Mouse (Mus musculus) forebrain, embryonic 10.5 days (tissue): ENCODE data around the gene Abcc2. TPM values are rescaled to one million over a fixed set of nuclear protein-coding genes. Genes with fewer than 3 reads are reported as not detected.

Experiments used
- DNase-seq: peaks from one replicate; pipeline ENCODE4 v3.0.0-alpha.2; 2017; ENCODE audit warnings: low spot score; ENCODE audit errors: extremely low spot score
- H3K27ac ChIP-seq: fragments of 300-500 bp; sonication (generic); 2 replicates; pipeline ENCODE4 v1.5.1; 2016; ENCODE audit warnings: mild to moderate bottlenecking
- H3K27me3 ChIP-seq: fragments of 300-500 bp; sonication (generic); 2 replicates; pipeline ENCODE4 v1.6.1; 2016; ENCODE audit warnings: mild to moderate bottlenecking; ENCODE audit not compliant: poor library complexity, severe bottlenecking
- H3K36me3 ChIP-seq: fragments of 300-500 bp; sonication (generic); replicated peaks from 2 replicates; pipeline ENCODE4 v1.6.1; 2016; ENCODE audit warnings: mild to moderate bottlenecking, moderate library complexity
- H3K4me1 ChIP-seq: fragments of 300-500 bp; sonication (generic); 2 replicates; pipeline ENCODE4 v1.6.1; 2016
- H3K4me3 ChIP-seq: fragments of 300-500 bp; sonication (generic); 2 replicates; pipeline ENCODE4 v1.5.1; 2016; ENCODE audit warnings: mild to moderate bottlenecking, moderate library complexity
- H3K9me3 ChIP-seq: fragments of 300-500 bp; sonication (generic); 2 replicates; pipeline ENCODE4 v1.6.1; 2016; ENCODE audit warnings: mild to moderate bottlenecking, moderate library complexity
- WGBS: fragments of 180-500 bp; shearing (Covaris S2); methylation state at CpG from one replicate; pipeline ENCODE4 v1.1.7; 2016; 5-methylcytosine and 5-hydroxymethylcytosine counted together
- polyA plus RNA-seq: library from polyadenylated mRNA; unstranded; fragments of >200 nt; fragmentation: Nextera tagmentation; extraction: Ambion mirVana; gene quantifications from 2 replicates; pipeline ENCODE4 v1.2.1, GENCODE M21; 2016

Abcc2 gene
- polyA plus RNA-seq, 1 experiment from 2014 or later: not detected

DNA sequence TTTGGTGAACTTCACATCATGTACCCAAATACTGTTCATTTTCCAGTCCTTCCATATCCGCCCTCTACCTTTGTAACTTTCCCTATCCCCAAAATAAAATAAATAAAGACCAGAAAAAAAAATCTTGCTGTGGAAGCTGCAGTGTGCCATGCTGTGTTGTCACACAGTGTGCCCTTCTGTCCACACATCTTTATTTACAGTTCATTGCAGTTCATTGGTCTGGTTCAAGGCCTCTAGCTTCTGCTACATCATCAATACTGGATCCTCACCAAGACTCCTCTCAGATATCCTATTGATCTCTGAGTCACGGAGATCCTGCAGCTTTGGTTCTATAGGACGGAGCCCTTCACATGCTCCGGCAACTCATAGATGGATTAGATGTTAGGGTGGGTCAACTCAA is 10.5 kb downstream of the Abcc2 start:
- WGBS: 92% methylated on average over 4 of the region's 4 CpGs
- no peaks in the 10 kb centered on the region for H3K4me1 ChIP-seq
- no peaks in the 10 kb centered on the region for H3K9me3 ChIP-seq
- no peak for DNase-seq
- no peak overlapping the region for H3K4me3 ChIP-seq
- no peaks in the 10 kb centered on the region for H3K27me3 ChIP-seq
- H3K36me3 ChIP-seq: no peaks in the 10 kb centered on the region
- no peak overlapping the region for H3K27ac ChIP-seq

GRCm38 (mm10) chr19:43793951-43794350 is 12.0 kb downstream of the Abcc2 start:
- Histone ChIP-seq H3K36me3 (no peaks in the 10 kb centered on the region), H3K4me3 (no peak overlapping the region), H3K9me3 (no peaks in the 10 kb centered on the region), H3K4me1 (no peaks in the 10 kb centered on the region), H3K27me3 (no peaks in the 10 kb centered on the region), H3K27ac (no peak overlapping the region)
- no peak for DNase-seq
- WGBS: 89% methylated on average over 1 of the region's 1 CpGs

DNA sequence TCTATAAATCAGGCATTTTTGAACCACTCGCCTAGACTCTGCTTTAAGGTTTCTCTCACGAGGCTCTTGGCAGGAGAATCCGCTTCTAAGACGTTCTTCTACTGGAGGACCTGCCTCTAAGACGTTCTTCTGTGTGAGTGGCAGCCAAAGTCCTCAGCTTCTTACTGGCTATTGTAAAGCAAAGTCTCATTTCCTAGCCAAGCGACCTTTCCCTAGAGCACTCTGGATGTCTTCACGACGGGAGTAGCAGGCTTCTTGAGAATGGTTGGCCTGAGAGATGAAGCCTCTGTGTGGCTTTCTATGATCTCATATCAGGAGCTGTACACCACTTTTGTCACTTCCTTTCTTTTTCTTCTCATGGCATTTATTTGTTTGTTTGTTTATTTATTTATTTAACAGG is 13.5 kb downstream of the Abcc2 start:
- no peak for DNase-seq
- H3K4me3 ChIP-seq: no peak overlapping the region
- no peak overlapping the region for H3K27ac ChIP-seq
- H3K36me3 ChIP-seq: no peaks in the 10 kb centered on the region
- WGBS: 86% methylated on average over 8 of the region's 8 CpGs
- H3K4me1 ChIP-seq: no peaks in the 10 kb centered on the region
- H3K9me3 ChIP-seq: no peaks in the 10 kb centered on the region
- H3K27me3 ChIP-seq: no peaks in the 10 kb centered on the region

GRCm38 (mm10) chr19:43797216-43797615 is 15.2 kb downstream of the Abcc2 start:
- WGBS: 86% methylated on average over 5 of the region's 5 CpGs
- no peak overlapping the region for H3K4me3 ChIP-seq
- H3K4me1 ChIP-seq: no peaks in the 10 kb centered on the region
- H3K27me3 ChIP-seq: no peaks in the 10 kb centered on the region
- no peak for DNase-seq
- no peak overlapping the region for H3K27ac ChIP-seq
- H3K36me3 ChIP-seq: no peaks in the 10 kb centered on the region
- H3K9me3 ChIP-seq: no peaks in the 10 kb centered on the region

- no peak overlapping the region for H3K27ac ChIP-seq
- H3K36me3 ChIP-seq: no peaks in the 10 kb centered on the region
- H3K27me3 ChIP-seq: no peaks in the 10 kb centered on the region
- no peaks in the 10 kb centered on the region for H3K9me3 ChIP-seq
- peaks cover 12% of the 10 kb centered on the region; the same call in 1 of the 2 replicates for H3K4me1 ChIP-seq
- no peak overlapping the region for H3K4me3 ChIP-seq
- WGBS: 83% methylated on average over 9 of the region's 9 CpGs
- no peak for DNase-seq
Observed at GRCm38 (mm10) chr19:43801427-43802051, 19.5 kb downstream of the Abcc2 start.

DNA sequence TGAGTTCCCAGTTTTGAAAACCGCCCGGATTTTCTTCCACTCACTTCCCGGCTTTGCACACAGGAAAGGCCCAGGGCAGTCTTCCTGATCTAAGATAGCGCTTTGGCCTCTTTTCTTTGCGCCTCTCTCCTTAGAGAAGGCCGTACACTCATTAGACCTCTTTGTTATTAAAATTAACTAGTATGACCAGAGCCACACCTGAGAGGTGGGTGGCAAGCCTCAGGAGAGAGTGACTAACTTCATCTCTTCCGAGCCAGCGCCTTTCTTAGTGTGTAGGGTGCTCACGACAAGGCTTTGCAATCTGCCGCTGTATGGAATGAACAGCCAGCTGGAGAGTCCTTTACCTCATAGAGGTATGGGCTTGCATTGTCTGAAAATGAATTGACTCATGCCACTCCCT is 21.9 kb downstream of the Abcc2 start:
- 85% methylated on average over 10 of the region's 10 CpGs for WGBS
- H3K27ac ChIP-seq: no peak overlapping the region
- peaks cover 12% of the 10 kb centered on the region; the same call in 1 of the 2 replicates for H3K4me1 ChIP-seq
- H3K27me3 ChIP-seq: no peaks in the 10 kb centered on the region
- DNase-seq: no peak
- no peaks in the 10 kb centered on the region for H3K9me3 ChIP-seq
- H3K4me3 ChIP-seq: no peak overlapping the region
- no peaks in the 10 kb centered on the region for H3K36me3 ChIP-seq

GRCm38 (mm10) chr19:43809331-43809730 is 27.3 kb downstream of the Abcc2 start:
- Histone ChIP-seq H3K4me3 (no peak overlapping the region), H3K27me3 (no peaks in the 10 kb centered on the region), H3K27ac (no peak overlapping the region), H3K36me3 (no peaks in the 10 kb centered on the region), H3K9me3 (no peaks in the 10 kb centered on the region), H3K4me1 (peaks cover 8% of the 10 kb centered on the region; the same call in 1 of the 2 replicates)
- no peak for DNase-seq
- WGBS: 51% methylated on average over 4 of the region's 4 CpGs

- H3K27ac ChIP-seq: no peak overlapping the region
- no peaks in the 10 kb centered on the region for H3K27me3 ChIP-seq
- no peaks in the 10 kb centered on the region for H3K9me3 ChIP-seq
- peaks cover 3% of the 10 kb centered on the region; the same call in 1 of the 2 replicates for H3K4me1 ChIP-seq
- 94% methylated on average over 4 of the region's 4 CpGs for WGBS
- H3K4me3 ChIP-seq: no peak overlapping the region
- DNase-seq: no peak
- no peaks in the 10 kb centered on the region for H3K36me3 ChIP-seq
Observed at GRCm38 (mm10) chr19:43811419-43811818, 29.4 kb downstream of the Abcc2 start.

- Histone ChIP-seq H3K27ac (no peak overlapping the region), H3K36me3 (no peaks in the 10 kb centered on the region), H3K4me1 (peaks cover 3% of the 10 kb centered on the region; the same call in 1 of the 2 replicates), H3K27me3 (no peaks in the 10 kb centered on the region), H3K4me3 (no peak overlapping the region), H3K9me3 (no peaks in the 10 kb centered on the region)
- WGBS: 89% methylated on average over 10 of the region's 10 CpGs
- no peak for DNase-seq
Observed at GRCm38 (mm10) chr19:43813315-43813714, 31.3 kb downstream of the Abcc2 start.

DNA sequence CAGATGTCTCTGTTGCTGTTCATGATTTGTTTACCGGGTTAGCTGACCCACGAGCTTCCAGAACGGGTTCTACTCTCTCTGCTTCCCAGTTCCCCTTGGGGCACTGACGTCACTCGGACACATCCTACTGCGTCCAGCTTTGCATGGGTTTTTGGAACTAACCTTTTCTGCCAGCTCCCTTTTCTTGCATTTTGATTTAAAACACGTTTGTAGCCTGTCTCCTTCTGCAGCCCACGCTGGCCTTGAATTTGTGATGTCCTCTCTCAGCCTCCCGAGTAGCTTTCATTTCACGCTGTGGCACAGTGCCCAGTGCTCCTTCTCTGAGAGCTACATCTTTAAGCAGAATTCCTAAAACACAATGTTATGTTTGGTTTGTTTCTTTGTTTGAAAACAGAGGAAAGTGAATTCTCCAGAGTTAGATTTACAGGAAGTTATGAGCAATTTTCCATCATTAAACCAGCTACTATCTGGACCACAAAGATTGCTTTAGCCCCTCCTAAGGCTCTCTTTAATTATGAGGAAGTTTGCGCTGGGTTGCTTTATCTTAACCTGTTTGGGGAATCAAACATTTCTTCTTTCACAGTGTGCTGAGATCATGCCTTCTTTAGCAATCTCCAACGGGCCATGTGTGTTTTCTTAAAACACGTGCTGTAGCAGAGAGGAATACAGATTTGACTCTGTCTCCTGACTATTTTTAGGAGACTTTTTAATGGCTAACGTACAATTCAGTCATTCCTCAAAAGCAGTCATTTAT is 33.8 kb downstream of the Abcc2 start:
- H3K36me3 ChIP-seq: no peaks in the 10 kb centered on the region
- no peak for DNase-seq
- no peaks in the 10 kb centered on the region for H3K9me3 ChIP-seq
- no peaks in the 10 kb centered on the region for H3K4me1 ChIP-seq
- no peak overlapping the region for H3K27ac ChIP-seq
- 90% methylated on average over 14 of the region's 14 CpGs for WGBS
- H3K4me3 ChIP-seq: no peak overlapping the region
- no peaks in the 10 kb centered on the region for H3K27me3 ChIP-seq

GRCm38 (mm10) chr19:43826855-43827254 is 44.9 kb downstream of the Abcc2 start:
- Histone ChIP-seq H3K36me3 (no peaks in the 10 kb centered on the region), H3K27me3 (no peaks in the 10 kb centered on the region; the same call in 1 of the 2 replicates), H3K4me1 (no peaks in the 10 kb centered on the region), H3K27ac (no peak overlapping the region), H3K9me3 (no peaks in the 10 kb centered on the region), H3K4me3 (no peak overlapping the region)
- DNase-seq: no peak
- 79% methylated on average over 8 of the region's 8 CpGs for WGBS

- no peaks in the 10 kb centered on the region for H3K36me3 ChIP-seq
- 33% methylated on average over 21 of the region's 21 CpGs for WGBS
- H3K27me3 ChIP-seq: no peaks in the 10 kb centered on the region; the same call in 1 of the 2 replicates
- peak; percentile 72 for DNase-seq
- no peaks in the 10 kb centered on the region for H3K9me3 ChIP-seq
- H3K4me3 ChIP-seq: no peak overlapping the region
- H3K4me1 ChIP-seq: 0 out of 2 replicates have a peak, but pooled peaks cover 5% of the 10 kb centered on the region
- no peak overlapping the region for H3K27ac ChIP-seq
Observed at GRCm38 (mm10) chr19:43832425-43833069, 50.6 kb downstream of the Abcc2 start.

GRCm38 (mm10) chr19:43843184-43843583 is 61.2 kb downstream of the Abcc2 start:
- H3K4me3 ChIP-seq: no peak overlapping the region
- H3K9me3 ChIP-seq: no peaks in the 10 kb centered on the region
- H3K27ac ChIP-seq: no peak overlapping the region
- peaks cover 44% of the 10 kb centered on the region for H3K36me3 ChIP-seq
- WGBS: 88% methylated on average over 9 of the region's 9 CpGs
- no peaks in the 10 kb centered on the region for H3K27me3 ChIP-seq
- H3K4me1 ChIP-seq: peaks cover 8% of the 10 kb centered on the region
- no peak for DNase-seq
